Mouse (Mus musculus): ENCODE results near the gene Evi5.

Evi5 gene

DNA sequence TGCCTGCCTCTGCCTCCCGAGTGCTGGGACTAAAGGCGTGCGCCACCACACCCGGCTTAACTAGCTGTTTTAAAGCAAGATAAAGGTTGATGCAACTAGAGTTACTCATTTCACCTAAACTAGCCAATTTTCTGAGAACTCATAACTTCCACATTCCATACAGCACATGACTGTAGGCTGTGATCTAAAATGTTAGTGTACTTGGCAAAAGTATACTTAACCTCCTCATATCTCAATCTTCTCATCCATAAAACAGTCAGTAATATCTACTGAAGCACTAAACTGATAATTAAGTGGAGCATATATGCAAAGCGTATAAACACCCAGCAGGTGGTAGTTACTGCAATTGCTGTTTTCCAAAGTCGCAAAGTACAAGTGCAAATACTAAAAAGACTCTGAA, 1.6 kb downstream of the Evi5 start:
- no peak for DNase-seq (ENCODE audit: inconsistent age in 2 of 2, low spot score in 1 of 2)

GRCm38 (mm10) chr5:107869701-107870100, 5.2 kb downstream of the Evi5 start:
- peak; percentile 33 to 72 for DNase-seq (ENCODE audit: inconsistent age in 2 of 2, low spot score in 1 of 2)

DNA sequence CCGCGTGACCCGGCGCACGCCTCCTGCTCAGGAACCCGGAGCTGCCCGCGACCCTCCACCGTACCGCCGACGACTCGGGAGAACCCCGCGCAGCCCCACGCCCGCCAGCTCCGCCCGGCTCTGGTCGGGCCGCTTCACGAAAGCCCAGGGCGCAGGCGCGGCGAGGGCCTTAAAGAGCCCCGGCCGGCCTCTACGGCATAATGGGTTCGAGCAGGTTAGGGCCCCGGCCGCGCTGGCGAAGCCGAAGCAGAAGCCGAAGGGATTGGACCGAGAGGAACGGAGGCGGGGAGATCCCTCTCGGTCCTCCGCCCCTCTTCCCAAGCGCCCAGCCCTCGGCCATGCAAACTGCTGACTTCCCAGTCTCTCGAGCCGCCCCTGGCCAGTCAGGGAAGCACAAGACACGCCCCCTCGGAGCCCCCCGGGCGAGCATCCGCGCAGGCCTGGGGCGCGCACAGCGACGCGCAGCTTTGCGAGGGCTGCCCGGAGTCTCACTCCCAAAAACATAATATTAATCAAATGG, 5.9 kb downstream of the Evi5 start:
- DNase-seq (ENCODE audit: inconsistent age in 2 of 2, low spot score in 1 of 2) = peak; percentile 95 to 98

DNA sequence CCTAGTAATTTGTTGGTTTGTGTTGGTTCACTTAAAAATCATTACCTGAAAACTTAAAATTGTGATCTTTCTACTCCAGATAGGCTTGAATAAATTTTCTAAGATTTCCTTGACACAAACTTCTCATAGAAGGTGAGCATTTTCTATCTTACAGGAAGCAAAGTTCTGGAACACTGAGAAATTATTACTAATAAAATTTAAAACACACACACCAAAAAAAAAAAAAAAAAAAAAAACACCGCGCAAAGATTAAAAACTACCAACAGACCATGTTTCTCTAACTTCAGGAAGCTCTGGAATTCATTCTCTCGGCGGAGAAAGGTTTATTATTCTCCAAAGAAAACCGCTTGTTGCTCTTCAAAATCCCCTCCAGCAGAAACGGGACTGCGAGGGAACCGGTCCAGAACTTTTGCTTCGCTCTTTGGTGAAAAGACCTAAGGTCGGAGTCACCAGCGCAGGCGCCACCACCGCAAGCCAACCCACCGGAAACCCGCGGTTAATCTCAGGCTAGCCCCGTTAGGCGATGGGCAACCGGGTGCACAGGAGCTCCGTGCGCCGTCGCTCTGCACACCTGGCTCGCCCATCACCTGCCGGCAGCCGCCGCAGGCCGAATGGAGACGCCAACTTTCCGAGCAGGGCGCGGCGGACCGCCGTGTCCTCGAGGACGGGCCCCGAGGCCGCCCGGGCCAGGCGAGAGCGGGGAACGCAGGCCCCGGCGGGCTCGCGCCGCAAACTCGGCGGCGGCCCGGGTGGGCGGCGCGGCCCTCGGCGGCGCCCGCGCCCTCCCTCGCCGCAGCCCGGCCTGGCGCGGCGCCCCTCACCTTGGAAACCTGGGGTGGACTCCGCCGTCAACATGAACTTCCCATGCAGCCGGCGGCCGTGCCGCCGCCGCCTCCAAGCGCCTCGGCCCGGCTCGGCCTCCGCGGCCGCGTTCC, 6.7 kb downstream of the Evi5 start:
- DNase-seq (ENCODE audit: inconsistent age in 2 of 2, low spot score in 1 of 2) = peak; percentile 74 to 92

- DNase-seq (ENCODE audit: inconsistent age in 2 of 2, low spot score in 1 of 2) = peak; percentile 21 to 72
These were observed 8.5 kb downstream of the Evi5 start for GRCm38 (mm10) chr5:107866127-107867126.

DNA sequence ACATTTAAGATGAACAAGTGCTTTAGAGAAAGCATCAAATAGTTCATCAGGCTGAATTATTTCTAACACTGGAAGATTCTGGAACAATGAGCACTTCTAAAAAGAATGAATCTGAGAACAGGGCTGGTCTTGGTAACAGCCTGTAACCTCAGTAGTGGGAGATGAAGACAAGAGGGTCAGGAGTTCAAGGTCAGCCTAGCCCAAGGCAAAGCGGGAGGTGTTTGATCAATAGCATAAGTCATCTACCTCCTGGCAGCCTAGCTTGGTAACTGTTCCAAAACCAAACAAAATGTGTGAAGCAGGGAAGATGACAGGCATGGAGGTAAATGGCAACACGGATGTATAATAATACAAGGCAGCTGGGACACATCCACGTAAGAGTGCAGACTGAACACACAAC, 10.9 kb downstream of the Evi5 start:
- DNase-seq (ENCODE audit: inconsistent age in 2 of 2, low spot score in 1 of 2) = peak; percentile 19 to 57

DNA sequence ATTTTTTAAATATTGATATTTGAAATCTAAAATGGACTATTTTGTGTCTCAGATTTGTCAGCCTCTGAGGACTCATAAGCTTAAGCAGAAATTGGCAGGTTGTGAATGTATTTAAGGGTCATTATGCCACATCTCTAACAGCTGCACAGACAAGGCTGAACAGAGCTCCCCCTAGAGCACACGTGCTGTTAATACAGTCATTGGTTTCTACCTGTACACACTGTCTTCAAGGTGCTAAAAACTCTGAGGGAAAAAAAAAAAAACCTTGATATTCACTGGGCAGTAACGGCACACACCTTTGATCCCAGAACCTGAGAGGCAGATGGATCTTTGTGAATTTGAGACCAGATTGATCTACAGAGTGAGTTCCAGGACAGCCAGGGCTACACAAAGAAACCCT, 15.9 kb downstream of the Evi5 start:
- DNase-seq (ENCODE audit: inconsistent age in 2 of 2, low spot score in 1 of 2) = no peak

- no peak for DNase-seq (ENCODE audit: inconsistent age in 2 of 2, low spot score in 1 of 2)
These were observed 19.4 kb downstream of the Evi5 start for GRCm38 (mm10) chr5:107855546-107855945.

- no peak for DNase-seq (ENCODE audit: inconsistent age in 2 of 2, low spot score in 1 of 2)
These were observed 20.4 kb downstream of the Evi5 start for GRCm38 (mm10) chr5:107854556-107854955.

DNA sequence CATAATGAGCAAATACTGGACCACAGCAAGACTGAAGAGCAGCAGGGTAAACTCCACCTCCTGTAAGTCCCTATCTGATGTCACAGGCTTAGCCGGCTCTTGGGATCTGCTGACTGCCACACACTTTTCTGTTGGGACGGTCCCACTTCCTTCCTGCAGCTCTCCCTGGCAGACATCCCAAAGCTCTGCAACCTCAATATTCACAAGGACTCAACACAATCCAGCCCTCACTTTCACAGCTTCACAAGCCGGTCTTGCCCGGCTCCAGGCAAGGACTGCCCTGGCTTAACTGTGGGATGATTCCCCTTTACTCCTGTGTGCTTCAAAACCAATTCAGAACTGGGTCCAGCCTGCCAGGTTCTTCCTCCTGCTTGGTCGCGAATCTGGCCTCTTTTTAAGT, 21.1 kb downstream of the Evi5 start:
- DNase-seq (ENCODE audit: inconsistent age in 2 of 2, low spot score in 1 of 2) = peak in 1 of 2 experiments; percentile 52

DNA sequence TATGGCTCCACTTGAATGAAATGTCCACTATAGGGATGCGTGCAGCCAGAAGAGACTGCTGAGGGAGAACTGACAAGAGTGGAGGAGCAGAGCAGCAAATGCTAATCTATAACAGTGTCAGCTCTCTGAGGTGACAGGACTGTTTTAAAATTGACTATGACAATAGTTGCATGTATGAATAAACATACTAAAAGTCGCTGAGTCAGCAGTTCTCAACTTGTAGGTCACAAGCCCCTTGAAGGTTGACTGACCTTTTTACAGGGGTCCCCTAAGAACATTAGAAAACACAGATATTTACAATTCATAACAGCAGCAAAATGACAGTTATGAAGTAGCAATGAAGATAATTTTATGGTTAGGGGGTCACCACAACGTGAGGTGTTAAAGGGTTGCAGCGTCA, 25.9 kb downstream of the Evi5 start:
- DNase-seq (ENCODE audit: inconsistent age in 2 of 2, low spot score in 1 of 2) = no peak

GRCm38 (mm10) chr5:107847817-107848216, 27.1 kb downstream of the Evi5 start:
- DNase-seq (ENCODE audit: inconsistent age in 2 of 2, low spot score in 1 of 2) = no peak

GRCm38 (mm10) chr5:107847349-107847748, 27.6 kb downstream of the Evi5 start:
- DNase-seq (ENCODE audit: inconsistent age in 2 of 2, low spot score in 1 of 2) = peak; percentile 73 to 87

DNA sequence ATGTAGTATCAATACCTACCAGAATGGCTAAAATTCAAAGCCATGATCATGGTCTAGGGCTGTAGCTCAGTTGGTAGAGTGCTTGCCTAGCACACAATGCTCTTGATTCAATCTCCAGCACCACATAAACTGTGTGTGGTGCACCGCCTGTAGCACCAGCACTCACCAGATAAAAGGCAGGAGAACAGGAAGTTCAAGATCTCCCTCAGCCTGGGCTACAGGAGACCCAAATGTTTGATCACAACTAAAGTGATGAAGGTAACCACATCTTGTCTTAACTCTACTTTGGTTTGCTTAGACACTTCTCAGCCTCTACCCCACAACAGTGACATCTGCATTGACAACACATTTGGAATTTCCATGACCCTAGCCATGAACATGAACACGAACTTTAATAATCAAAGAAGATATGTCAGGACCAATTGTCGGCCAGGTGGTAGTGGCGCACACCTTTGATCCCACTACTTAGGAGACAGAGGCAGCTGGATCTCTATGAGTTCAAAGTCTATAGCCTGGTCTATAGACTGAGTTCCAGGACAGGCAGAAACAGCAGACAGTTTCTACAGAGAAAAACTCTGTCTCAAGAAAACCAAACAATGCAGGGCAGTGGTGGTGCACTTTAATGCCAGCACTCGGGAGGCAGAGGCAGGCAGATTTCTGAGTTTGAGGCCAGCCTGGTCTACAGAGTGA, 34.2 kb downstream of the Evi5 start:
- no peak for DNase-seq (ENCODE audit: inconsistent age in 2 of 2, low spot score in 1 of 2)

DNA sequence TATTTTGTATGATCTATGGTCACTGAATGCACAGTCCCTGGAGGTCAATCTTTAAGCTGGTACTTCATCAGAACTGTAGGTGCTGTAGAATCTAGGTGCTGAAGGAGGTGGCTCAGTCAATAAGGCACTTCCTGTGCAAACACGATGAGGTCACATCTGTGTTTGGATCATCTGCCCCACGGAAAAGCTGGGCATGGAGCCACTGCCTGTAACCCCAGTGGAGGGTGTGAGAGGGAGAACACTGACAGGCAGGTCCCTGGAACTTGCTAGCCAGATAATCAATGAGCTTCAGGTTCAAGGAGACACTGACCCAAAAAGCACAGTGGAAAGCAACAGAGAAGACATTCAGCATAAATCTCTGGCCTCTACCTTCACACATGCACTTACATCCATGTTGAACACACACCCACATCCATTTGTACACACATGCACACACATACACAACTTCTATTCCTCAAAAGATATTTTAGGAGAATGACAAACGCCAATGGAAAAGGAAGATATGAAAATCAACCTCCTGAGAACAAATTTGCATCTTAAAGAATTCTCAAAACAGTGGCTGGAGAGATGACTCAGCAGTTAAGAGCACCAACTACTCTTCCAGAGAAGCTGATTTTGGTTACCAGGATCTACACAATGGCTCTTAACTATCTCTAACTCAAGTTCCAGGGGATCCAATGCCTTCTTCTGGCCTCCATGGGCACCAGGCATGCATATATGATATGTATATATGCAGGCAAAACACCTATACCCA, 35.8 kb downstream of the Evi5 start:
- peak; percentile 70 to 83 for DNase-seq (ENCODE audit: inconsistent age in 2 of 2, low spot score in 1 of 2)

DNA sequence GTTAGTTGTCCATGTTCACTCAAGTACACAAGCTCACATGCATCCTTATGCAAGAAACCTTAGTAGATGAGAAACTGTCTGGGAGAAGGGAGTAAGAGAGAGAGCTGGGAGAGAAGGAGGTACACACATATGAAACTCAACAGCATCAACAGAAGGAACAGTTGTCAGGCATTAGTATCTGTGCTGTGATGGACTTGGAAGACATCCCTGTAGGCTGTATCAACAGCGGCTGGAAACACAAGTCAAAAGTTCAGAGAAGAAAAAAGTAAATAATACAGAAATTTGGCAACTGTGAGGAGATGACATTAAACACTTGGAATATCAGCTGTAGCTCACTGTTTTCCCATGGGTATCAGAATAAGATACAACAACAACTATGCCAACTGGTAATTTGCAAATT, 40.6 kb downstream of the Evi5 start:
- DNase-seq (ENCODE audit: inconsistent age in 2 of 2, low spot score in 1 of 2) = no peak

DNA sequence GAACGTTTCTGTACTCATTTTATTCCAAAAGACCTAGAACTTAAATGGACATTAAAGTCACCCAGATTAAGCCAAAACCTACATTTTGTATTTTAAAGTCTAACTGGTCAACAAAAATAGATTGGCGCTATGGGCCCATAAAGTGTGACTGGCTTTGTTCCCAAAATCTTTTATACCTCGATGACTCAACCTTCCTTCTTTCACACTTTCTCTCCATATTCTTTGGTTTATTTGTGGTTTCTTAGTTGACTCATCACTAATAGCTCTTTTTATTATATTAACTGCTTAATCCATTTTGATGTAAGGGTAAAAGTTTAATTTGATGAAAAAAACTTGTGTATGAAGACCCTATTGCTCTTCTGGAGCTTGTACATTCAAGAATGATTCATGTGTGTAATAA, 43.6 kb downstream of the Evi5 start:
- DNase-seq (ENCODE audit: inconsistent age in 2 of 2, low spot score in 1 of 2) = no peak

GRCm38 (mm10) chr5:107829998-107830560, 44.8 kb downstream of the Evi5 start, which contains the start of gene Ube2d2b:
Ube2d2b (plus strand) TSS chr5:107830099.
- no peak for DNase-seq (ENCODE audit: inconsistent age in 2 of 2, low spot score in 1 of 2)

GRCm38 (mm10) chr5:107822521-107822920, 52.4 kb downstream of the Evi5 start:
- DNase-seq (ENCODE audit: inconsistent age in 2 of 2, low spot score in 1 of 2) = no peak

- no peak for DNase-seq (ENCODE audit: inconsistent age in 2 of 2, low spot score in 1 of 2)
These were observed 60.3 kb downstream of the Evi5 start for GRCm38 (mm10) chr5:107814651-107815050.
